Mouse (Mus musculus): ENCODE results near the gene Cox10. TPM values are rescaled to one million over a fixed set of nuclear protein-coding genes. Genes with fewer than 3 reads are reported as not detected.

Cox10 gene
- total and polyA plus RNA-seq, 3 experiments, result 39.9 to 374 (median 52.2) TPM

DNA sequence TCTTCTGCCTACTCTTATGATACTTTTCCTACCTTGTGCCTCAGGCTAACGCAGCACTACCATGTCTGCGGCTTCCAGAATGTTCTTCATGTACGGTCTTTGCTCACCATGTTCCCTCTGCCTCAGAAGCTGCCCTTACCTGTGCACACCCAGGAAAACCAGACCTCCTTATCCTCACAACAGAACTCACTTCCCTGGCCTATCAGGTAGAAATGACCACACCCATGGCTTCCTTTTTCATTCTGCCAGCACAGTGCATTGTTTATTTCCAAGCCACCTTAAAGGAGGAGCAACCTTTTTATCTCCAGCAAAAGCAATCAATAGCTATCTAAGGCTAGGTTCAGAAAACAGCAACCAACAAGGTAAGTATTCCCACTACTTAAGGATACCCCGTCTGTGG, 43.6 kb downstream of the Cox10 start:
- TF ChIP-seq TCF12 (IDR thresholded peaks at IDR 0.05; ENCODE audit: low read depth, low read length) (no peak), GATA1 (IDR thresholded peaks at IDR 0.05; ENCODE audit: low read depth, low read length) (peak; percentile 22; the same call in 1 of the 2 replicates), CHD1 (IDR thresholded peaks at IDR 0.05; ENCODE audit: low read depth, low read length) (no peak), RAD21 (IDR thresholded peaks at IDR 0.05; ENCODE audit: low read depth, low read length) (no peak)
- Histone ChIP-seq H3K79me2 (ENCODE audit: control insufficient read depth, insufficient read depth, low read length, poor library complexity) (peaks cover 5% of the 10 kb centered on the region), H3K4me1 (ENCODE audit: control insufficient read depth in 1 of 2, insufficient read depth in 2 of 2, low read length in 2 of 2) (peaks cover 21 to 30% of the 10 kb centered on the region in 2 experiments), H3K36me3 (ENCODE audit: control insufficient read depth in 1 of 2, insufficient read depth in 2 of 2, low read length in 2 of 2) (peaks cover 2 to 42% of the 10 kb centered on the region in 2 experiments; a peak in 2 of 4 replicates), H3K9me3 (replicated peaks; ENCODE audit: insufficient read depth, low read length) (no peaks in the 10 kb centered on the region), H3K9ac (ENCODE audit: control insufficient read depth, low read depth, low read length, poor library complexity, severe bottlenecking) (no peak overlapping the region), H3K27ac (ENCODE audit: control insufficient read depth, low read depth, low read length) (no peak overlapping the region), H3K4me3 (ENCODE audit: control insufficient read depth in 1 of 2, insufficient read depth in 1 of 2, low read depth in 2 of 2, low read length in 2 of 2) (no peak overlapping the region), H3K27me3 (ENCODE audit: control insufficient read depth in 1 of 2, insufficient read depth in 2 of 2, low read length in 2 of 2) (no peaks in the 10 kb centered on the region)
- no peak for DNase-seq (ENCODE audit: low read depth, low spot score)

- Histone ChIP-seq H3K36me3 (ENCODE audit: control insufficient read depth in 1 of 2, insufficient read depth in 2 of 2, low read length in 2 of 2) (peaks cover 2 to 34% of the 10 kb centered on the region in 2 experiments; a peak in 3 of 4 replicates), H3K27me3 (ENCODE audit: control insufficient read depth in 1 of 2, insufficient read depth in 2 of 2, low read length in 2 of 2) (no peaks in the 10 kb centered on the region), H3K79me2 (ENCODE audit: control insufficient read depth, insufficient read depth, low read length, poor library complexity) (peaks cover 5% of the 10 kb centered on the region), H3K4me1 (ENCODE audit: control insufficient read depth in 1 of 2, insufficient read depth in 2 of 2, low read length in 2 of 2) (peaks cover 19 to 30% of the 10 kb centered on the region in 2 experiments), H3K4me3 (ENCODE audit: control insufficient read depth in 1 of 2, insufficient read depth in 1 of 2, low read depth in 2 of 2, low read length in 2 of 2) (no peak overlapping the region), H3K27ac (ENCODE audit: control insufficient read depth, low read depth, low read length) (no peak overlapping the region), H3K9ac (ENCODE audit: control insufficient read depth, low read depth, low read length, poor library complexity, severe bottlenecking) (no peak overlapping the region), H3K9me3 (replicated peaks; ENCODE audit: insufficient read depth, low read length) (no peaks in the 10 kb centered on the region)
- no peak for TF ChIP-seq MAFK (IDR thresholded peaks at IDR 0.05; ENCODE audit: borderline replicate concordance, low read depth, low read length)
- TF ChIP-seq ZC3H11A (IDR thresholded peaks at IDR 0.05; ENCODE audit: low read depth, low read length), result no peak
- no peak for TF ChIP-seq ZNF384 (IDR thresholded peaks at IDR 0.05; ENCODE audit: low read depth, low read length)
- TF ChIP-seq MXI1 (IDR thresholded peaks at IDR 0.05; ENCODE audit: low read depth, low read length), result no peak
- TF ChIP-seq BHLHE40 (IDR thresholded peaks at IDR 0.05; ENCODE audit: borderline replicate concordance, low read depth, low read length), result no peak
- no peak for TF ChIP-seq MYC (IDR thresholded peaks at IDR 0.05; ENCODE audit: low read depth, low read length)
- no peak for TF ChIP-seq RCOR1 (IDR thresholded peaks at IDR 0.05; ENCODE audit: low read depth, low read length)
- no peak for TF ChIP-seq SMC3 (IDR thresholded peaks at IDR 0.05; ENCODE audit: low read depth, low read length)
- TF ChIP-seq TCF12 (IDR thresholded peaks at IDR 0.05; ENCODE audit: low read depth, low read length), result no peak
- no peak for TF ChIP-seq GABPA (IDR thresholded peaks at IDR 0.05; ENCODE audit: low read depth, low read length)
- TF ChIP-seq POLR2A (IDR thresholded peaks at IDR 0.05; ENCODE audit: control insufficient read depth in 1 of 2, insufficient read depth in 1 of 2, low read depth in 1 of 2, low read length in 2 of 2, poor library complexity in 1 of 2), result no peak
- no peak for TF ChIP-seq CHD2 (IDR thresholded peaks at IDR 0.05; ENCODE audit: low read length)
- TF ChIP-seq CTCF (IDR thresholded peaks at IDR 0.05 in 2 of 3, conservative IDR thresholded peaks at IDR 0.05 in 1 of 3; ENCODE audit: control insufficient read depth in 1 of 3, insufficient read depth in 1 of 3, low read depth in 2 of 3, low read length in 3 of 3, poor library complexity in 1 of 3, severe bottlenecking in 1 of 3), result no peak
- TF ChIP-seq MAZ (IDR thresholded peaks at IDR 0.05; ENCODE audit: low read depth, low read length), result no peak
- no peak for DNase-seq (ENCODE audit: low read depth, low spot score)
These were observed 44.6 kb downstream of the Cox10 start for GRCm38 (mm10) chr11:64034686-64035085.
